ENCODE assay signal across 14 mouse cellular contexts in the genomic region with DNA sequence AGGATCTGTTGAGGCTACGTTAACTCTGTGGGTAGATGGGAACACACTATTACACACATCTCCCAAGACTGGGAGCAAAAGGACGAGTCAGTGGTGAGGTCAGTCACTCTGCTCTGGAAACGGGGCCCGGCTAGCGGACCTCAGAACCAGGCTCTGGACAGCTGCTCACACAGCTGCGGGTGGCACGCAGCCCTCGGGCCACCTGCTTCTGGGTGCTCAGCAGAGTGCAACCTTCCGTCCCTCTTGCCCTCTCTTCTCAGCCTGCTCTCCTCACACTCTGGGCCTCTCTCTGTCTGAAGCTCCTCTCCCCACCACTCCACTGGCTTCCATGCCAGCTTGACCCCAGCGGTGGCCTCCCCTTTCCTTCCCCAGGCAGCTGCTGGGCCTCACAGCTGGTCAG. TPM values are rescaled to one million over a fixed set of nuclear protein-coding genes. Genes with fewer than 3 reads are reported as not detected.
A peak's percentile ranks its signal among the peaks of the same experiment; 100 is the strongest.
DNase-seq lines count a peak whose midpoint lies in the region; ATAC-seq and TF ChIP-seq lines count a peak whose summit lies in the region.
"Had no signal": no experiment of that assay in that cellular context is flagged by ENCODE, and none has a peak within 500 bp of the region (broad histone marks: within the 10 kb centered on the region; RNA-seq: fewer than 3 reads in every experiment).

No protein-coding gene starts in this region.

- no peak overlapping the region for H3K4me3 ChIP-seq in forebrain, embryonic 10.5 days
- no peak overlapping the region for H3K4me3 ChIP-seq in forebrain, embryonic 15.5 days
- no peak overlapping the region for H3K4me3 ChIP-seq in hindbrain, postnatal 0 days (ENCODE audit: low read length)
- H3K4me3 ChIP-seq: erythroblast, embryonic 14.5 days; liver, embryonic 13.5 days had no signal

- intact Hi-C loops in heart, postnatal 14 days (cut with DNase I): loop anchor here (5.0 kb wide), 1 partner anchor 34 kb away; no protein-coding TSS in a partner anchor
- intact Hi-C loops in heart, postnatal 36 days (cut with DNase I): no loop called here

- ATAC-seq in forebrain, embryonic 15.5 days (replicated peaks): no peak
- ATAC-seq in hindbrain, postnatal 0 days: peak; percentile 21; the same call in 1 of the 2 replicates
- ATAC-seq in monocyte, adult 5-6 weeks (replicated peaks; ENCODE audit: insufficient number of reproducible peaks, low FRiP score, low TSS enrichment, poor library complexity, severe bottlenecking): no peak
- ATAC-seq: inflammation-experienced regulatory T-cells, adult 6 months; midbrain, embryonic 16.5 days had no signal

- no peaks in the 10 kb centered on the region for H3K27me3 ChIP-seq in forebrain, embryonic 10.5 days (ENCODE audit: poor library complexity, severe bottlenecking)
- no peaks in the 10 kb centered on the region for H3K27me3 ChIP-seq in forebrain, embryonic 15.5 days
- H3K27me3 ChIP-seq in hindbrain, postnatal 0 days (ENCODE audit: insufficient read depth, low read length): no peaks in the 10 kb centered on the region
- H3K27me3 ChIP-seq: liver, embryonic 13.5 days had no signal

- peaks cover 58% of the 10 kb centered on the region for H3K36me3 ChIP-seq in forebrain, embryonic 10.5 days (replicated peaks)
- H3K36me3 ChIP-seq in forebrain, embryonic 15.5 days: peaks cover 13% of the 10 kb centered on the region
- H3K36me3 ChIP-seq in hindbrain, postnatal 0 days (ENCODE audit: insufficient read depth, low read length): peaks cover 19% of the 10 kb centered on the region

- 87% methylated on average over 10 of the region's 10 CpGs for WGBS in forebrain, embryonic 10.5 days
- WGBS in forebrain, embryonic 15.5 days: 91% methylated on average over 10 of the region's 10 CpGs
- 71% methylated on average over 10 of the region's 10 CpGs for WGBS in hindbrain, postnatal 0 days

- TF ChIP-seq CTCF in hindbrain, postnatal 0 days (IDR thresholded peaks at IDR 0.05; ENCODE audit: low read depth): no peak

- DNase-seq in forebrain, embryonic 10.5 days (ENCODE audit: extremely low spot score, low spot score): no peak
- DNase-seq in heart, postnatal 14 days: peak; percentile 40 to 48
- DNase-seq in heart, postnatal 36 days: no peak
- DNase-seq in lung, postnatal 10 days: peak; percentile 35
- no peak for DNase-seq in lung, postnatal 36 days
- no peak for DNase-seq in hindbrain, postnatal 0 days (ENCODE audit: low spot score)
- DNase-seq: cerebellum, adult 18-20 months; liver, embryonic 13.5 days; lung, postnatal 14 days had no signal

- H3K4me2 ChIP-seq in forebrain, embryonic 15.5 days (replicated peaks): no peak overlapping the region
- H3K4me2 ChIP-seq in hindbrain, postnatal 0 days (ENCODE audit: low read depth, low read length): no peak overlapping the region
- H3K4me2 ChIP-seq: liver, embryonic 13.5 days had no signal

- H3K9ac ChIP-seq in forebrain, embryonic 15.5 days (replicated peaks): no peak overlapping the region
- H3K9ac ChIP-seq in hindbrain, postnatal 0 days (replicated peaks; ENCODE audit: low read length): no peak overlapping the region
- H3K9ac ChIP-seq: liver, embryonic 13.5 days had no signal

- H3K9me3 ChIP-seq in forebrain, embryonic 10.5 days: no peaks in the 10 kb centered on the region
- no peaks in the 10 kb centered on the region for H3K9me3 ChIP-seq in forebrain, embryonic 15.5 days
- no peaks in the 10 kb centered on the region for H3K9me3 ChIP-seq in hindbrain, postnatal 0 days (ENCODE audit: low read length)
- H3K9me3 ChIP-seq: liver, embryonic 13.5 days had no signal

- peak overlapping the region; percentile 21; the same call in 1 of the 2 replicates for H3K27ac ChIP-seq in forebrain, embryonic 10.5 days
- H3K27ac ChIP-seq in forebrain, embryonic 15.5 days (replicated peaks): no peak overlapping the region
- H3K27ac ChIP-seq in hindbrain, postnatal 0 days: no peak overlapping the region
- H3K27ac ChIP-seq: liver, embryonic 13.5 days had no signal

- peaks cover 14% of the 10 kb centered on the region for H3K4me1 ChIP-seq in forebrain, embryonic 10.5 days
- H3K4me1 ChIP-seq in forebrain, embryonic 15.5 days: peaks cover 25% of the 10 kb centered on the region
- H3K4me1 ChIP-seq in hindbrain, postnatal 0 days (ENCODE audit: insufficient read depth, low read length): peaks cover 9% of the 10 kb centered on the region; the same call in 1 of the 2 replicates

RNA-seq across cellular contexts. Expression of a gene that starts 50.1 kb away (rescaled TPM):
- polyA plus RNA-seq in forebrain, embryonic 10.5 days (2016; fragmentation: Nextera tagmentation; extraction: Ambion mirVana): 49.4 and 49.5 TPM in 2 replicates
- polyA plus RNA-seq in forebrain, embryonic 15.5 days (2015; fragmentation: Nextera tagmentation; extraction: Ambion mirVana): 37.4 and 47.3 TPM in 2 replicates
- 10 to 100 TPM; 36.5 to 37.5 TPM for total RNA-seq in heart, postnatal 14 days (2021)
- 10 to 100 TPM; 45.8 to 46.6 TPM for total RNA-seq in heart, postnatal 36 days (2021)
- 36.2 and 39.2 TPM in 2 replicates for total RNA-seq in hindbrain, postnatal 0 days (2014; rRNA removed)
- polyA plus RNA-seq in hindbrain, postnatal 0 days (2015; fragmentation: Nextera tagmentation; extraction: Ambion mirVana): 52.2 and 54.5 TPM in 2 replicates
- total RNA-seq in monocyte, adult 5-6 weeks (2017): 20.8 to 45.9 TPM (median 22.8 TPM) in 3 replicates

Comparison
In these comparisons a context has a peak if more than half of its experiments do, and no peak if none do; other contexts are left out.
1. DNase-seq: peak in heart, postnatal 14 days (2 of 2) and lung, postnatal 10 days (single experiment); none in forebrain, embryonic 10.5 days (single experiment), heart, postnatal 36 days (0 of 2), lung, postnatal 36 days (single experiment) and hindbrain, postnatal 0 days (single experiment).